Mouse (Mus musculus) MEL (cell line): ENCODE results near the gene Arntl. TPM values are rescaled to one million over a fixed set of nuclear protein-coding genes. Genes with fewer than 3 reads are reported as not detected.

Source experiments
- DNase-seq: peaks from one replicate; pipeline ENCODE4 v3.0.0; 2011; ENCODE audit warnings: low read depth, low spot score
- H3K27ac ChIP-seq: 2 replicates; pipeline ENCODE4 v1.5.1; 2012; ENCODE audit warnings: low read depth, mild to moderate bottlenecking, control low read depth, low read length, moderate library complexity; ENCODE audit not compliant: control insufficient read depth
- H3K27me3 ChIP-seq, 2 experiments: fragments of 150-350 bp in 1 of 2; sonication (generic) in 1 of 2; 2 replicates each; pipeline ENCODE4 v1.6.1; 2012; ENCODE audit warnings: low read length in 2 of 2, mild to moderate bottlenecking in 2 of 2, improper control_type of control experiment in 1 of 2, moderate library complexity in 1 of 2; ENCODE audit not compliant: insufficient read depth in 2 of 2, control insufficient read depth in 1 of 2
- H3K36me3 ChIP-seq, 2 experiments: 2 replicates each; pipeline ENCODE4 v1.6.1; 2012 to 2014; ENCODE audit warnings: low read length in 2 of 2, improper control_type of control experiment in 1 of 2, inconsistent platforms in 1 of 2, mild to moderate bottlenecking in 1 of 2; ENCODE audit not compliant: insufficient read depth in 2 of 2, control insufficient read depth in 1 of 2
- H3K4me1 ChIP-seq, 2 experiments: fragments of 150-350 bp in 1 of 2; sonication (generic) in 1 of 2; 2 replicates each; pipeline ENCODE4 v1.6.1; 2012; ENCODE audit warnings: low read length in 2 of 2, improper control_type of control experiment in 1 of 2, mild to moderate bottlenecking in 1 of 2; ENCODE audit not compliant: insufficient read depth in 2 of 2, control insufficient read depth in 1 of 2
- H3K4me3 ChIP-seq, 2 experiments: fragments of 150-350 bp in 1 of 2; sonication (generic) in 1 of 2; 2 replicates each; pipeline ENCODE4 v1.5.1; 2012; ENCODE audit warnings: low read depth in 2 of 2, low read length in 2 of 2, mild to moderate bottlenecking in 2 of 2, moderate library complexity in 2 of 2, control low read depth in 1 of 2, improper control_type of control experiment in 1 of 2; ENCODE audit not compliant: control insufficient read depth in 1 of 2, insufficient read depth in 1 of 2
- H3K79me2 ChIP-seq: 2 replicates; pipeline ENCODE4 v1.6.1; 2012; ENCODE audit warnings: mild to moderate bottlenecking, low read length, moderate library complexity; ENCODE audit not compliant: control insufficient read depth, poor library complexity, insufficient read depth
- H3K9ac ChIP-seq: 2 replicates; pipeline ENCODE4 v1.6.1; 2012; ENCODE audit warnings: low read depth, mild to moderate bottlenecking, control low read depth, low read length, moderate library complexity; ENCODE audit not compliant: control insufficient read depth, poor library complexity, severe bottlenecking
- H3K9me3 ChIP-seq: fragments of 150-350 bp; sonication (generic); replicated peaks from 2 replicates; pipeline ENCODE4 v1.6.1; 2012; ENCODE audit warnings: mild to moderate bottlenecking, low read length, improper control_type of control experiment, moderate library complexity; ENCODE audit not compliant: insufficient read depth
- CHD1 ChIP-seq: IDR thresholded peaks from 2 replicates; pipeline ENCODE4 v1.6.1; 2012; ENCODE audit warnings: low read depth, mild to moderate bottlenecking, inconsistent platforms, low read length, improper control_type of control experiment
- CHD2 ChIP-seq: IDR thresholded peaks from 2 replicates; pipeline ENCODE4 v1.6.1; 2011; ENCODE audit warnings: low read length, improper control_type of control experiment
- CTCF ChIP-seq, 3 experiments: IDR thresholded peaks in 2 of 3; conservative IDR thresholded peaks in 1 of 3; 2 replicates each; pipeline ENCODE4 v1.5.1; 2011 to 2012; ENCODE audit warnings: low read length in 3 of 3, low read depth in 2 of 3, mild to moderate bottlenecking in 2 of 3, improper control_type of control experiment in 1 of 3, inconsistent platforms in 1 of 3, mixed read lengths in 1 of 3, moderate library complexity in 1 of 3; ENCODE audit not compliant: control insufficient read depth in 1 of 3, insufficient read depth in 1 of 3, poor library complexity in 1 of 3, severe bottlenecking in 1 of 3
- E2F4 ChIP-seq: IDR thresholded peaks from 2 replicates; pipeline ENCODE4 v1.6.1; 2011; ENCODE audit warnings: low read depth, low read length, improper control_type of control experiment, borderline replicate concordance
- EP300 ChIP-seq, 2 experiments: IDR thresholded peaks; 2 replicates each; pipeline ENCODE4 v1.6.1; 2011; ENCODE audit warnings: improper control_type of control experiment in 2 of 2, low read length in 2 of 2, low read depth in 1 of 2, mild to moderate bottlenecking in 1 of 2
- ETS1 ChIP-seq: IDR thresholded peaks from 2 replicates; pipeline ENCODE4 v1.6.1; 2012; ENCODE audit warnings: low read depth, mild to moderate bottlenecking, inconsistent platforms, low read length, improper control_type of control experiment, moderate library complexity
- GABPA ChIP-seq: IDR thresholded peaks from 2 replicates; pipeline ENCODE4 v1.6.1; 2012; ENCODE audit warnings: low read depth, mild to moderate bottlenecking, inconsistent platforms, low read length, improper control_type of control experiment, moderate library complexity
- HCFC1 ChIP-seq: IDR thresholded peaks from 2 replicates; pipeline ENCODE4 v1.6.1; 2012; ENCODE audit warnings: low read depth, mild to moderate bottlenecking, inconsistent platforms, low read length, improper control_type of control experiment, moderate library complexity
- MAFK ChIP-seq: IDR thresholded peaks from 2 replicates; pipeline ENCODE4 v1.6.1; 2011; ENCODE audit warnings: low read depth, mild to moderate bottlenecking, low read length, improper control_type of control experiment, borderline replicate concordance
- MAX ChIP-seq: IDR thresholded peaks from 2 replicates; pipeline ENCODE4 v1.6.1; 2011; ENCODE audit warnings: low read length, improper control_type of control experiment
- MXI1 ChIP-seq: IDR thresholded peaks from 2 replicates; pipeline ENCODE4 v1.6.1; 2011; ENCODE audit warnings: mild to moderate bottlenecking, low read depth, low read length, improper control_type of control experiment
- MYB ChIP-seq: IDR thresholded peaks from 2 replicates; pipeline ENCODE4 v1.6.1; 2011; ENCODE audit warnings: mild to moderate bottlenecking, low read depth, low read length, improper control_type of control experiment
- MYC ChIP-seq: IDR thresholded peaks from 2 replicates; pipeline ENCODE4 v1.6.1; 2011; ENCODE audit warnings: low read depth, mild to moderate bottlenecking, low read length, improper control_type of control experiment, moderate library complexity
- NELFE ChIP-seq: IDR thresholded peaks from 2 replicates; pipeline ENCODE4 v1.6.1; 2011; ENCODE audit warnings: low read depth, low read length, improper control_type of control experiment
- NRF1 ChIP-seq: IDR thresholded peaks from 2 replicates; pipeline ENCODE4 v1.6.1; 2014; ENCODE audit warnings: low read depth, mild to moderate bottlenecking, inconsistent platforms, low read length, improper control_type of control experiment, moderate library complexity; ENCODE audit not compliant: poor library complexity, insufficient read depth, severe bottlenecking
- POLR2A ChIP-seq, 2 experiments: IDR thresholded peaks; 2 replicates each; pipeline ENCODE4 v1.6.1; 2011 to 2012; ENCODE audit warnings: low read length in 2 of 2, mild to moderate bottlenecking in 2 of 2, control low read depth in 1 of 2, improper control_type of control experiment in 1 of 2, low read depth in 1 of 2, moderate library complexity in 1 of 2; ENCODE audit not compliant: control insufficient read depth in 1 of 2, insufficient read depth in 1 of 2, poor library complexity in 1 of 2
- POLR2AphosphoS2 ChIP-seq: IDR thresholded peaks from 2 replicates; pipeline ENCODE4 v1.6.1; 2011; ENCODE audit warnings: low read length, improper control_type of control experiment
- POLR2AphosphoS5 ChIP-seq: IDR thresholded peaks from 2 replicates; pipeline ENCODE4 v1.6.1; 2012; ENCODE audit warnings: low read depth, borderline replicate concordance, mild to moderate bottlenecking, inconsistent platforms, low read length, moderate library complexity, mixed read lengths
- RAD21 ChIP-seq: IDR thresholded peaks from 2 replicates; pipeline ENCODE4 v1.6.1; 2011; ENCODE audit warnings: mild to moderate bottlenecking, low read depth, low read length, improper control_type of control experiment
- SIN3A ChIP-seq: IDR thresholded peaks from 2 replicates; pipeline ENCODE4 v1.6.1; 2012; ENCODE audit warnings: low read length, improper control_type of control experiment, inconsistent platforms
- SMC3 ChIP-seq: IDR thresholded peaks from 2 replicates; pipeline ENCODE4 v1.6.1; 2011; ENCODE audit warnings: low read depth, low read length, improper control_type of control experiment
- TAL1 ChIP-seq: IDR thresholded peaks from 2 replicates; pipeline ENCODE4 v1.6.1; 2012; ENCODE audit warnings: mild to moderate bottlenecking, inconsistent platforms, low read length, moderate library complexity, mixed read lengths
- TBP ChIP-seq: IDR thresholded peaks from 2 replicates; pipeline ENCODE4 v1.8.0; 2011; ENCODE audit warnings: low read depth, low read length, improper control_type of control experiment
- TCF12 ChIP-seq: IDR thresholded peaks from 2 replicates; pipeline ENCODE4 v1.6.1; 2014; ENCODE audit warnings: low read depth, mild to moderate bottlenecking, inconsistent platforms, low read length, improper control_type of control experiment, moderate library complexity
- USF2 ChIP-seq, 2 experiments: IDR thresholded peaks; 2 replicates each; pipeline ENCODE4 v1.6.1; 2011 to 2012; ENCODE audit warnings: improper control_type of control experiment in 2 of 2, low read length in 2 of 2, borderline replicate concordance in 1 of 2, inconsistent platforms in 1 of 2, low read depth in 1 of 2, mild to moderate bottlenecking in 1 of 2; ENCODE audit not compliant: insufficient read depth in 1 of 2
- ZC3H11A ChIP-seq: IDR thresholded peaks from 2 replicates; pipeline ENCODE4 v1.6.1; 2012; ENCODE audit warnings: low read depth, mild to moderate bottlenecking, inconsistent platforms, low read length, improper control_type of control experiment
- ZMIZ1 ChIP-seq: IDR thresholded peaks from 2 replicates; pipeline ENCODE4 v1.6.1; 2012; ENCODE audit warnings: low read depth, mild to moderate bottlenecking, inconsistent platforms, low read length, improper control_type of control experiment, moderate library complexity
- polyA plus RNA-seq, 2 experiments: library from polyadenylated mRNA; stranded (reverse) in 1 of 2; unstranded in 1 of 2; fragments of >175 nt in 1 of 2; fragments of >200 nt in 1 of 2; gene quantifications; 2 replicates each; pipeline versions ENCODE4 v1.2.1 to v1.2.4; 2012; ENCODE audit warnings: low replicate concordance in 2 of 2, low read depth in 1 of 2; ENCODE audit not compliant: insufficient read length in 2 of 2, insufficient read depth in 1 of 2, missing spikeins in 1 of 2
- total RNA-seq: library from RNA; depleted of rRNA; stranded (reverse); fragments of 300-350 nt; gene quantifications from 2 replicates; pipeline ENCODE4 v1.2.3, GENCODE M21; 2012

Gene Arntl
- total and polyA plus RNA-seq, 3 experiments, result 2.0 to 4.5 TPM; not detected in 1

GRCm38 (mm10) chr7:113167092-113167491, 40.2 kb upstream of the Arntl start (continued):
- TF ChIP-seq ZC3H11A (0 out of 2 replicates have a peak, but pooled peaks have one; percentile 4), TCF12 (no peak), E2F4 (no peak), TAL1 (no peak), POLR2AphosphoS5 (no peak), MYB (no peak), SIN3A (no peak), MAFK (no peak), MXI1 (no peak), HCFC1 (no peak), GABPA (no peak), ETS1 (no peak), NELFE (no peak), EP300 (IDR thresholded peaks at IDR 0.05; ENCODE audit: low read depth in 1 of 2, low read length in 2 of 2) (no peak), RAD21 (peak; percentile 33)

GRCm38 (mm10) chr7:113168609-113169008, 38.7 kb upstream of the Arntl start:
- H3K4me1 ChIP-seq, result no peaks in the 10 kb centered on the region
- no peak overlapping the region for H3K4me3 ChIP-seq
- H3K36me3 ChIP-seq, result no peaks in the 10 kb centered on the region
- no peak for TF ChIP-seq POLR2A (IDR thresholded peaks at IDR 0.05; ENCODE audit: control insufficient read depth in 1 of 2, insufficient read depth in 1 of 2, low read depth in 1 of 2, low read length in 2 of 2, poor library complexity in 1 of 2)
- no peak for TF ChIP-seq CHD1
- no peak for TF ChIP-seq USF2 (IDR thresholded peaks at IDR 0.05; ENCODE audit: borderline replicate concordance in 1 of 2, insufficient read depth in 1 of 2, low read depth in 1 of 2, low read length in 2 of 2)
- no peak for TF ChIP-seq POLR2AphosphoS5
- TF ChIP-seq SIN3A, result no peak
- no peak for TF ChIP-seq EP300 (IDR thresholded peaks at IDR 0.05; ENCODE audit: low read depth in 1 of 2, low read length in 2 of 2)
- TF ChIP-seq ETS1, result no peak
- TF ChIP-seq MAFK, result no peak
- no peak for TF ChIP-seq RAD21
- TF ChIP-seq NRF1, result no peak
- no peak for TF ChIP-seq MAX
- TF ChIP-seq NELFE, result no peak
- TF ChIP-seq ZMIZ1, result no peak
- TF ChIP-seq TBP, result no peak
- no peak for TF ChIP-seq CHD2
- no peak for TF ChIP-seq TCF12
- TF ChIP-seq CTCF (IDR thresholded peaks at IDR 0.05 in 2 of 3, conservative IDR thresholded peaks at IDR 0.05 in 1 of 3; ENCODE audit: control insufficient read depth in 1 of 3, insufficient read depth in 1 of 3, low read depth in 2 of 3, low read length in 3 of 3, poor library complexity in 1 of 3, severe bottlenecking in 1 of 3), result no peak
- TF ChIP-seq SMC3, result no peak
- no peak for TF ChIP-seq POLR2AphosphoS2
- TF ChIP-seq MYC, result no peak
- TF ChIP-seq, all 39 proteins: peak for 0
- no peak for DNase-seq
- Histone ChIP-seq H3K79me2 (no peaks in the 10 kb centered on the region), H3K9ac (no peak overlapping the region), H3K27ac (no peak overlapping the region), H3K9me3 (no peaks in the 10 kb centered on the region), H3K27me3 (peaks cover 0 to 2% of the 10 kb centered on the region in 2 experiments; a peak in 1 of 4 replicates)
